Mouse (Mus musculus): ENCODE measurements around the gene Kat7.

DNA sequence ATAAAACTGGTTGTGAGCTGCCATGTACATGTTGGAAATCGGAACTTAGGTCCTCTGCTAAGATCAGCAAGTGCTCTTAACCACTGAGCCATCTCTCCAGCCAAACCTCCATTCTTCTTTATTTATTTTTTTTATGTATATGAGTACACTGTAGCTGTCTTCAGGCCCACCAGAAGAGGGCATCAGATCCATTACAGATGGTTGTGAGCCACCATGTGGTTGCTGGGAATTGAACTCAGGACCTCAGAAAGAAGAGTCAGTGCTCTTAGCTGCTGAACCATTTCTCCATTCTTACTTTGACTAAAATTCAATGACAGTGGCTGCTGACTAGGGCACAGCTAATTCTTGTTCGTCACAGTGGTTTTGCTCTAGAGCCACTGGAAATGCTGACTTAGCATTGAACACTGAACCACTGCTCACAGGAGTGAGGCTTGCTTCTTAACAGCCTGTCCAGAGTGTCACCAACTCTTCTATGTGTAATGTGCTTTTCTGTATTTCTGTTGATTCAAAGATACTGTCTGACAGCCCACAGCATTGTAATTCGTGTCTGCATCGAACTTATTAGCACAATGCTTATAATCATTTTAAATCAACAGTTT lies 30.9 kb downstream of the Kat7 start:
- TF ChIP-seq POLR2A (IDR thresholded peaks at IDR 0.05; ENCODE audit: insufficient read depth, low read depth, low read length) (no peak), CTCF (IDR thresholded peaks at IDR 0.05; ENCODE audit: insufficient read depth, low read depth, low read length) (no peak)
